Mouse (Mus musculus) regulatory T cell (primary cell): Measurements from ENCODE around the gene Lat.
"Not testable (repeated sequence)": the region's sequence is repeated elsewhere in the genome, so short reads cannot be mapped to it uniquely, and the experiment has no call there.

ENCODE experiments used
- in situ Hi-C: fragments of 300-600 bp; cut with MboI, MseI; formaldehyde crosslinking; loops from one replicate; pipeline ENCODE4 v1.15.1; 2025; ENCODE audit warnings: high pct_unique_total_duplicates

Lat gene

DNA sequence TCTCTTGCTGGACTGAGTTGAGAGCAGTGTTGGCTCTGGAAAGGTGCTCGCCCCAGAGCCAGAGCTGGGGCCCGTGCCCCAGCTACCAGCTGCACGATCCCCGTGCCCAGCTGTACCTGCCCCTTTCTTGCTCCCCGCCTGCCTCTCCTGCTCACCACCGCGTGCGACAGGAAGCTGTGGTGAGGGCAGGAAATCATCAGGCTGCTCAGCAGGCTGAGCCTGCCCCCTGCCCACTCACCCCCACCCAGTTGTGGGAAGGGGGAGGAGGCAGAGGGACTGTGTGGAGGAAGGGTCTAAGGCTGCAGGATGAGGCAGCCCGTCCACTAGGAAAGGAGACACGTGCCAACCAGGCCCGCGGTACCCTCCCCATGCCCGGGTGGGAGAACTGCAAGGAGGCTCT, at the start of gene Lat:
TSS of gene Lat (minus strand) at position 178 of the 400 bp plus-strand sequence.
- in situ Hi-C loops: loop anchor here (5.0 to 10.0 kb wide), 2 partner anchors 37 to 775 kb away; no protein-coding TSS in a partner anchor

DNA sequence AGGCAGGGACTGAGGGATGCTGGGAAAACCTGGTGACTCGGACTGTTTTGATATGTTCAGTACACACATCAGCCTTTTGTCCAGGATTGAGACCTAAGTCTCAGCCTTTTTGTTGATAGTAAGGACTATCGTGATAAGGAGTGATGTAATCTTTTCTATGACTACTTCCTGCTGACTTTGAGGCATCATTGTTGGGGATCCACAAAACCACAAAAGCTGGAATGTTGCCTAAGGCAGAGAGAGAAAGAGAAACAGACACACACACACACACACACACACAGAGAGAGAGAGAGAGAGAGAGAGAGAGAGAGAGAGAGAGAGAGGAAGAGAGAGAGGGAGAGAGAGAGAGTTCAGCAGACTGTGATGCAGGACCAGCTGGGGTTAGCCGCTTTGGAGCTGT, 49.1 kb upstream of the Lat start:
- in situ Hi-C loops: no loop called here

DNA sequence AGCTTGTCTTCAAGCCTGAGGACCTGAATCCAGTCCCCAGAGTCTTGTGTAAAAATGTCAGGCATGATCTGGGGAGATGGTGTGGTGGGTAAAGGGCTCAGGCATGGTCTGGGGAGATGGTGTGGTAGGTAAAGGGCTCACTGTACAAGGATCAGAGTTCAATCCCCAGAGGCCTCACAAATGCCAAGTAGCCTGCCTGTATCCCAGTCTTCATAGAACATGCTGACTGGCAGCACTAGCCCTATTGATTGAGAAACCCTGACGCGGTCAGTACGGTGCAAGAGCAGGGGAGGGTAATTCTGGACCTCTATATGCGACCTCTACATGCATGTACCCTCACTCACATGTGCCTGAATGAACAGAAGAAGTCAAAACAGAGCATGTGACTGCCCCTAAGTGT, 48.2 kb upstream of the Lat start:
- in situ Hi-C loops: no loop called here

DNA sequence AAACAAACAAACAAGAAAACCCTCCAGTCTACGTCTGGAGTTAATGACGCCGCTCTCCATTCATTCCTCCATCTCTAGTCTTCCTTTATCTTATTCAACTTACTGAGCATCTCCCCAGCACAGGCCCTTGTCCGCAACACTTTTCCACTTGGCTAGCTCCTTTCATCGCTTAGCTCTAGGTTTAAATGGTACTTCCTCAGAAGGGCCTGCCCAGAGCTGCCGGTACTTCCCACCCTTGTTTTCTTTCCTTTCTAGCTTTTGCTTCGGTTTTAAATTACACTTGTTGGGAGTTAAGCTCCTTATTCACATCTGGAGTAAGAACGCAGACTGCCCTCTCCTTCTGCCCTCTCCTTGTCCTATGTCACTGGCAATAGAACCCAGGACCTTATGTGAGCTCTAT, 47.7 kb upstream of the Lat start:
- in situ Hi-C loops: no loop called here

DNA sequence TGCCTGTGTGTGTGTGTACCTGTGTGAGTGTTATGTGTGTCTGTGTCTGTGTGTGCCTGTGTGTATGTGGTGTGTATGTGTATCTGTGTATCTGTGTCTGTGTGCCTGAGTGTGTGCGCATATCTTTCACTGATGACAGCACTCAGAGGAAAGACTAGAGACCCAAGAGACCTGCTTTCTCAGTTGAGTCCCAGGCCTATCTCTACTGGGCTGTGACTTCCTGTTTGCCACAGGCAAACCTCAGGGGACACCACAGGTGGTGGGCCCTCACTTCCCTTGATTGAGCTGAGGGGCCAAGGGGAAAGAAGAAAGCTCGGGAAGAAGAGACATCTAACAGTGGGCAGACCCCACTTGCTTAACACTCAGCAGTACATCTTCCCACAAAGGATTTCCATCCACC, 47.2 kb upstream of the Lat start:
- in situ Hi-C loops: no loop called here

DNA sequence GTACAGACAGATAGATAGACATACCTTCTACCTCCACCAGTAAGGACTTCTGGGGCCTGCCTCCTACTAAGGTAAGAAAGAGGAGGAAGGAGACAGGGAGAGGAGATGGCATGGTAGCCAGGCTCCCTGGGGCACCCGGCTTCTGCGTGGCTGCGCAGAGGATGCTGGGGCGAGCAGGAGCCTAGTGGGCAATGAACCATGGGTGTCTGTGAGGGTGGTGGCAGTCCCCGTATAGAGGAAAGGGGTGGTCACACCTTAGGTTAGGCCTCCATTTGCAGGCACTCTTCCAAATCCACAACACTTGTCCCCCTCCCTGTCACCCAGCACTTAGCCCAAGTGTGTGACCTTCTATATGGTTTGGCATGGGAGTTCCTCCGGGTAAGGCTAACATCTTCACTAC, 45.4 kb upstream of the Lat start, which contains the start of gene Cd19:
TSS of gene Cd19 (minus strand) at position 165 of the 400 bp plus-strand sequence.
- in situ Hi-C loops: no loop called here

DNA sequence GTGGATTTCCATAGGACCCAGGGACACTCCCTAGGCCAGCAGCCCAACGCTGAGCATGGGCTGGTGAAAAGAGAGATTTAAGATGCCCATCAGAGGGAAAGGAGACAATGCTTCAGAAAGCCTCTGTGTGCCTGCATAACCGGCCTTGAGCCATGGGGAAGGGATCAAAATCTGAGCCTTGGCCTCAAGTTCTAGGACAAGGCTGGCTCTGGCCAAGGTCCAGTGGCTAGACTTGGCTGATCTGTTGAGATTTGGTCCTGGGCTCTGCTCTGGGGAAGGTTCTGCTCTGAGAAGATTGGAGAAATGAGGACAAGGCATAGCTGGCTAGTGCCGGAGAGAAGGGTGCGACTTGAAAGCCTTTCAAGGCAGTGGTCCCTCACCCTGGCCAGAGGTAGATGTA, 41.7 kb upstream of the Lat start:
- in situ Hi-C loops: no loop called here

DNA sequence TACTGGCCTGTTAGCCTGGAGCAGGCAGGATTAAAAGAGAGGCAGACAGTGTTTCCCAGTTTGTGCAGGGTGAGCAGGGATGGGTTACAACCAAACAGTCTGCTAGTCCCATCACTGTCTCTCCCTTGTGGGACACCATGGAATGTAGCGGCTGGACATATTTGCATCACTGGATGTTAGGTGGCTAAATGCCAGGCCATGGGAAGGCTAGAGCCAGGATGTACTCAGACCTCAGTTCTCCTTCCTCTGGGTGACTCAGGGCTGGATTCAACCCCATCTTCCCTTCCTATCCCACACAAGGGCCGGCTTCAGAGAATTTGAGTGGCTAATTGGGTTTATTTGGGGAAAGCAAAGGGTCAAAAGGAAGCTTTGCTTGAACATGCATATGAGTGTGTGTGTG, 39.3 kb upstream of the Lat start:
- in situ Hi-C loops: loop anchor here (5.0 kb wide), 1 partner anchor 119 kb away; no protein-coding TSS in a partner anchor

DNA sequence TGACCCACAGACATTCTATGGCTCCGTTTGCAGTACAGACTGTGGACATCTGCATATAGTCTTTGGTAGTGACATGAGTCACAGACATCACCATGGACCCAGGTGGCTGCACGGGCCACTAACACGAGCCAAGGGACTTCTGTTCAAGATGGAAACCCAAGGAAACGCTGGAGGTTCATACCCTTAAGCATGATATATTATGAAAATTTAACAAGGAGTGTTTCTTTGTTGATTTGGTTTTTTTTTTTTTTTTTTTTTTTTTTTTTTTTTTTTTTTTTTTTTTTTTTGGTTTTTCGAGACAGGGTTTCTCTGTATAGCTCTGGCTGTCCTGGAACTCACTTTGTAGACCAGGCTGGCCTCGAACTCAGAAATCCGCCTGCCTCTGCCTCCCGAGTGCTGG, 33.1 kb upstream of the Lat start:
- in situ Hi-C loops: not testable (repeated sequence)

DNA sequence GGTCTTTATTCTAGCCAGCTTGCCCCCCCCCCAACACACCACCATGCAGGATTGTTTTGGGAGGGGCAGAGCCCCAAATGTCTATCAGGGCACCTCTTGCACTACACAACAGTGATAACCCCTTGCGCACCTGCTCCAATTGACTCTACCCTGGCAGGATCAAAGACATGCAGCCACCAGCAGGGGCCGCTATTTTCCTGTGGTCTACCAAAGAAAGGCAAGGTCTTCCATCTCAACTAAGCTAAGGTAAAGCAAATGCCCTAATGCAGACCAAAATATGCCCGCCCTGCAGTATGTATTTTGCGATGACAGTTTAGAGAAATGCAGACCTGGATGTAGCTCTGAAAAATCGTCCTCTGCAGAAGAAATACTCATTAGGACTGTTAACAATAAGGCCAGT, 30.2 kb upstream of the Lat start:
- in situ Hi-C loops: loop anchor here (5.0 kb wide), 1 partner anchor 73 kb away; no protein-coding TSS in a partner anchor

DNA sequence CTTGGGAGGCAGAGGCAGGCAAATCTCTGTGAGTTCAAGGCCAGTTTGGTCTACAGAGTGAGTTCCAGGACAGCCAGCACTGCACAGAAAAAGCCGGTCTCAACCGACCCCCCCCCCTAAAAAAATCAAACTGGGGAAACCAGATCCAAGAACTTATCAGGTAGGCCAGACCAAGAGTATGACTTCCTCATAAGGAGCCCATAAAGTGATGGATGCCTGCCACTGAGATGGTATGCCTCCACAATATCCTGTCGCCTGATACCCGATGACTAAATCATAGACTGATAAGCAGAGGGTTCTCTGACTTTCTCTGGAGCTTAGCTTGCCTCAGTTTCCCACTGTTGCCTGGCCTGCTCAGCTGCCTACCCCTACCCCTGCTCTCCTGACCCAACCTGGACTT, 28.5 kb upstream of the Lat start:
- in situ Hi-C loops: loop anchor here (5.0 kb wide), 1 partner anchor 74 kb away; no protein-coding TSS in a partner anchor

DNA sequence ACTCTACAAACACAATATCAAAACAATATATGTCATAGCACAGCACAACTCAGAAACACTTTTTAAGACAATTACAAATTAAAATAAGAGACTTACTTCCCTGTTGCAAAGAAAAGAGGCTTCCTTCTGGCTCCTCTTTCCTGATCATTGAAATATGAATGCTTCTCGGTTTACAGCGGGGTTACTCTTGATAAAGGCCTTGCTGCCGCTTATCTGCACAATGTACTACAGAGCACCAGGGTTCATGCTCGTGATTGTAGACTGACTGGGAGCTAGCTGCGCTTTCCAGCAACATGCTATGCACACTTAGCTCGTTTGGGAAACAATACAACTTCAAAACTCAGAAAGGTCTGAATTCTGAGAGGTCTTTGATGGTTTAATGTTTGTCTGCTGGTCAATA, 27.9 kb upstream of the Lat start:
- in situ Hi-C loops: loop anchor here (5.0 kb wide), 1 partner anchor 75 kb away; no protein-coding TSS in a partner anchor

DNA sequence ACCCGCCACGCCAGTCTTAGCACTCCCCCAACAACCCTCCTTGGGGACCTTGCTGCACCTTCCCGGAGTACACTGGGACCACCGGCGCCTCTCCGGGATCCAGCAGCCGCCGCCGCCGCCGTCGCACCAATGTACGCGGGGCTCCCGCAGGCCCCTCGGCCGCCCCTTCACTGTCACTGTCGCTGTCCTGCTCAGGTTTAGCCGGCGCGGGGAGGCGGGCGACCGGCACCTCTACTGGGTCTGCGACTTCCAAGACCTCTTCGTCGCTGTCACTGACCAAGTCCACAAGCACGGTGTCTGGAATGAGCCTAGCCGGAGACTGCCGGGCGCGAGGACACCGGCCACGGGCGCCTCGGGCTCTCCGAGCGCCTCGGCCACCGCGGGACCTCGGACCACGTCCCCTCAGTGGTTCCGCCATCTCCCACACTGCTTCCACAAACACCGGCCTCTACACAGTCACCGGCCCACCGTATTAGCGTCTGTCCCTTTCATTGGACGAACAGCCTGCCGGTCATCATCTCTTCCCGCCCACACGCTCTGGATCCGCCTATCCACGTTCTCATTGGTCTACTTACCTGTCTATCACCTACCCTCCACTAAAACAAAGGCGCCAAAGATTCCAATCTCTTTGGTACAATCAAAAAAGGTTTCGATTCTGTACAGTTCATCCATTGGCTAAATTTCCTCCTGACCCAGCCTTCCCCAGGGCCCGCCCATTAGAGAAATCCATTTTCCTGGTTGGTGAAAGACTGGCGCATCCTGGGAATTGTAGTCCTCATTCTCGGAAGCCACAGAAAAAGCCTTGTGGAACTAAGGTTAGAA, 27.1 kb upstream of the Lat start, which contains the start of gene Nfatc2ip:
TSS of gene Nfatc2ip (minus strand) at position 440 of the 822 bp plus-strand sequence.
- in situ Hi-C loops: loop anchor here (5.0 kb wide), 1 partner anchor 76 kb away; no protein-coding TSS in a partner anchor

DNA sequence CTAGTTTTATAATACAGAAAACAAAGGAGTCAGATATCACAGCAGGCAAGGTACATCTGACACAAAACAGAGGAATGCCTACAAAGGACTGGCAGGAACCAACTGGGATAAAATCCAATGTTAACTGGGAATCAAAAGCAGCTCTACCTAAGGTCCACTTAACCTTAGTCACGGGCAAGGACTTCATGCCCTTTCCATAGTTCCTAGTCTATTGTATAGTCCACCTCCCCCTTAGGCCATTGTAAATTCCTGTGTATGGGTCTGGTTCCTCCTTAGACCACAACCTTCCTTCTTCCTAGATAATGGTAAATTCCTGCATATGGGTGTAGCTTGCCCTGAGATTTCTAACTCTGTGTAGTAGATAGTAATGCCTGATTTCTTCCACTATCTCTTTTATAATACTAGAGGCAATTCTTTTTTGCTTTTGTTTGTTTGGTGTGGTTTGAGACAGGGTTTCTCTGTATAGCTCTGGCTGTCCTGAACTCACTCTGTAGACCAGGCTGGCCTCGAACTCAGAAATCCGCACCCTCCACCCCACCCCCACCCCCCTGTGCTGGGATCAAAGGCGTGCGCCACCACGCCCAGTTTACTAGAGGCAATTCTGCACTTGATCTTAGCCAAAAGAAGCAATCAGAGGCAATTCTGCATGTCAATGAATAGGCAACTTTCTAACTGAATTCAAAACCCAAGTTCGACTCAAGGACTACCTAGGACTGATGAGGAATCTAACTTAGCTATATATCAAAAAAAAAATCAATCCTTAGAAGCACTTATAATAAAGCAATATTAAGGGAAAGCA, 22.9 kb upstream of the Lat start:
- in situ Hi-C loops: not testable (repeated sequence)

DNA sequence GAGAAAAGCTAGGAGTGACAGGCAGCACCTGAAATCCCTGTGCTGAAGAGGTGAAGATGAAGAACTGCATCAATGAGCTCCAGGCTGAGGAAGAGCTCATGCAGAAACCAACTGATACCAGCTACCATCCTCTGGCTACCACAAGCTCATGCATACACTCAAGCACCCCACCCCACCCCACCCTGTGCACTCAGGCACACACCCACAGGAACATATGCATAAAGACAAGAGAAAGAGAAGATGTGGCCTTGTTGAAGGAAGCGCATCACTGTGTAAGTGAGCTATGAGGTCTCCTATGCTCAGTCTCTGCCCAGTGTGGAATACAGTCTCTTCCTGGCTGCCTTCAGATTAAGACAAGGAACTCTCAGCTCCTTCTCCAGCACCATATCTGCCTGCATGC, 18.8 kb upstream of the Lat start:
- in situ Hi-C loops: no loop called here

DNA sequence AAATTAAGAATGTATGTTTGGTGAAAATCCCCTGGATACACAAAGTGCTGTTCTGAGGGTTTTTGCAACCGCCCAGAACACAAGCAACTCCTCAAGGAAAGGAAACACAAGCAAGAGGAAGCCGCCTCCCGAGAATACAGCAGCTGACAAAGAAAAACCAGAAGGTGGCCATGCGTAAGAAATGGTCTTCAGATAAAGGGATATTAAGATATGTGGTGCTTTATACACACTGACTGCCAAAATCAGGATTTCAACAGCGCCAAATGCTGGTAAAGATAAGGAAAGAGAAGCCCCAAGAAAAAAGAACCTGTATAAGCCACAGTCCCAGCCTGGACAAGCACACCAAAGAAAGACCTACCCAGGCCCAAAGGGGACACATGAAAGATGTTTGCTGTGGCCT, 14.2 kb upstream of the Lat start:
- in situ Hi-C loops: no loop called here

DNA sequence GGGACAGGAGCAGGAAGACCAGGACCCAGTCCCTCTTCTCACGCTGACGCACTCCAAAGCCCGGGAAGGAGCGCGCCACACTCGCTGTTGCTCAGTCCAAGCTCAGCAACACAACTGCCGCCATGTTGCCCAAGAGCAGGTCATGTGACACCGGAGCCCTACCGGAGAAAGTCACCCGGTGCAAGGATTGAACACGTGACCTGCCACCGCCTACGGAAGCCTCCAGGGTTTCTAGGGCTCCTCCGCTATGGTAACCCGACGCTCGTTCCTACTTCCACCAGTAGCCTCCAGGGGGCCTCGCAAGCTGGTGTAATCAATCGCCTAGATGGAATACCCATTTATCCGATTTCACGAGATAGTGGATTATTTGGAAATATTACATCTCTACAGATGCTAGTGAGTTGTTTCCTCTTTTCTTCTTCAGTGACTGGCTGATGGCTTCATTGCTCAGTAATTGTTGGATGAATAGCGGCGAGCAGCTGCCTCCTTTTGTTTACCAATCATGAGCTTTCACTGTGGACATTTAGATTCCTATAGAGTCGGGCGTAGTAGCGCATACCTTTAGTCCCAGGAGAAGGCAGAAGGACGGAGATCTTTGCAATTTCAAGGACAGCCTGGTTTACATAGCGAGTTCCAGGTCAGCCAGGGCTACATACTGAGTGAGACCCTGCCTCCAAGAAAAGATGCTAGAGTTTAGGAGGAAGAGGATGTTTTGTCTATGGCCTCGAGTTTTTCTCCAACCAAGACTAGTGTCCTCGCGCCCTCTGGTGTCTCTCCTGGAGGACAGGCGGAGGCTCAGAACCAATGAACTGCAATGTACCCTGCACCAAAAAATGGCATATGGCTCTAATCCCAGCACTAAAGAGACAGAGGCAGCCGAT, 8.1 kb upstream of the Lat start, which contains the start of gene Spns1:
TSS of gene Spns1 (minus strand) at position 173 of the 881 bp plus-strand sequence.
- in situ Hi-C loops: no loop called here

DNA sequence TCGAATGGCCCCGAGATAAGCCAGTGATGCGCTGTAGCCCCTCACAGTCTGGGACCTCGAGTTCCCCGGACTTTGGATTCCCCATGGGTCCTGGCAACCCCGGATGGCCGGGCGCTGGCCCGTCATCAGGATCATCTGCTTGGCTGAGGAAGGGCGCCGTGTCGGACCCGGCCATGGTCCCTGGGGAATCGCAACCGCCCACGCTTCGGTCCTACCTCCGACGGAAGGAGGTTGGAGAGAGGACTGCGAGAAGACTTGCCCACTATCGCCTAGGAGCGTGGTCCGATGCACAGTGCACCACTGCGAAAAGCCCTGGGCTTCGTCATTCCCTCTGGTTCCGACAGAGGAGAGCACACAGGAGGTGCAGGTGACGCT, 7.5 kb upstream of the Lat start:
- in situ Hi-C loops: no loop called here

DNA sequence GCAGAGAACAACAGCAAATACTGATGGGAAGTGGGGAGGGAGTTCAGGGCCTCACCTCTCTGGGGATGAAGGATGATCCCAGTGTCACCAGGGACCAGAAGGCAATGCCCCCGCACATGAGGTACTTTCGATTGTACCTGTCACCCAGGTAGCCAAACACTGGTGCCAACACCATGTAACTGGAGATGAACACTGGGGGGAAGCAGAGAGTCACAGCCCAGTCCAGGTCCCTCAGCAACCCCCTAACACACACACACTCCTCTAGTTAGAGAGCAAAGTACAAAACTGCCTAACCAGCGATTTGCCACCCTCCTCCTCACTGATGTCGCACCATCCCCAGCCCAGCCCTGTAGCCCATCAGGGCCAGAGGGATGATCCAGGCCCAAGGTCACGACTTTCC, 5.6 kb upstream of the Lat start:
- in situ Hi-C loops: no loop called here

DNA sequence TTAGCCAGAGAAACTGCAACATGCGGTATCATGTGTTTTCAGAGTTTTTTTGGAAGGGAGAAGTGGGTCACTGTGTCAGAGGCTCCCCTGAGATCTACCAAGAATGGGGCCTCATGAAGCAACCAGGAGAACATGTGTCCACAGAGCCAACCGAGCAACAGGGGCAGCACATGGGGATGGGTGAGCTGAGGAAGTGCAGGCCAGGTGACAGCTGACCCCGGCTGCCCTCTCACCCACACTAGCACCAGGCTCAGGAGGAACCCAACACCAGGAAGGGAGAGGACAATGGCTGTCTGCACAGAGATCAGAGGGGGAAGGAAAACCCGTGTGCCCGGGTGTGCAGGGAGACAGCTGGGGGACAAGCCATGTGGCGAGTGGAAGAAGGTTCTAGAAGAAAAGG, 5.2 kb upstream of the Lat start:
- in situ Hi-C loops: no loop called here

DNA sequence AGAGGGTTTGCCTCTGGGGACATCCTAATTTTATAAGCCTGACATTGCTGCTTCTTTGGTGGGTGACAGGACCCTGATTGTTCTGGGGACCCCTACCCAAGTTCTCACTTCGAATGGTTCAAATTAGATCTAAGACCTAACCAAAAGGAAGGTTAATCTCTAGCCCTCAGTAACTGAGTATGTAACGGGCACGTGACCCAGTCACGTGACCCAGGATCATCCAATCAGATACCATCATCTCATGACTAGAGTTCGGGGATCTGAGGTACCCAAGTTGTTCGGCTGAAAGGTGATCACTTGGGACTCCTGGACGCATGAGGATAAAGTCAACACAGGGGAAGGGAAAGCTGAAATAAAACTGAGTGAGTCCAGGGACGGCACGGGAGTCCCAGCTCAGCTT, 3.6 kb upstream of the Lat start:
- in situ Hi-C loops: no loop called here
